Mouse (Mus musculus): Measurements from ENCODE around the gene Znrd1.

DNA sequence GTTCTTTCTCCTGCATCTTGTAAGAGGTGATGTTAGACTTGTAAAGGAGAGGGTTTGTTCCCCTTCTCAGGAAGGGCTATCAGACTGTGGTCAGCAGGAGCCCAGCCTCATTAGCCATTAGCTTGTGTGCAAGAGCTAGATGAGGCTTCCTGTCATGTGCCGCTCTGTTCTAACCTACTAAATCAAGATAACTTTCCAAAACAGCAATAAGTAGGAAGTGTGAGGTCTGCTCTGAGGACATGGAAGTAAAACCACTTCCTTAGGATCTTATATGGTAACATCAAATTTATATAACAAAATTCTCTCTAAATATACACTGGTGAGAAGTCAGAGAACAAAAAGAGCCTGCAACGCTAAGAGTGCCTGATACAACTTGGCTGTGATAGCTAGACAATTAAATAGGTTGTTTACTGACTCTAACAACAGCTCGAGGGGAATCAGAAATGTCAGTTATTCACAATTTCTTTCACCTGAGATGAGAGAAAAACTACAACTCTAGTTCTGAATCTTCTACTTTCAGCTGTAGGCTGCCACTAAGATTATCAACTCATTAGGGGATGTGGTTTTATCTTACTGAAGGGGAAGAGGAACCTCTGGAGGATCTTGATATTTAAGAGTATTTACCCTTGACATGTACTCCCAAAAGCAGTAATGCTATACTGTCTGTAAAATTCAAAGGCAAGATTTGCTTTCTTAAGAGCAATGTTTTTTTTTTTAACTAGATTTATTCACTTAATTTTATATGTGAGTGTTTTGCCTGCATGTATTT, 34.2 kb upstream of the Znrd1 start:
- TF ChIP-seq POLR2A (IDR thresholded peaks at IDR 0.05; ENCODE audit: insufficient read depth, low read length) (no peak), CTCF (IDR thresholded peaks at IDR 0.05; ENCODE audit: low read depth, low read length) (no peak)
